Mouse (Mus musculus) frontal cortex, postnatal 14 days (tissue): ENCODE measurements around the gene Glipr1l3.
"Not testable (repeated sequence)": the region's sequence is repeated elsewhere in the genome, so short reads cannot be mapped to it uniquely, and the experiment has no call there.

Experiments used
- DNase-seq, 2 experiments: peaks; one replicate each; pipeline ENCODE4 v3.0.0; 2022; ENCODE audit warnings: low spot score in 2 of 2

The Glipr1l3 gene

DNA sequence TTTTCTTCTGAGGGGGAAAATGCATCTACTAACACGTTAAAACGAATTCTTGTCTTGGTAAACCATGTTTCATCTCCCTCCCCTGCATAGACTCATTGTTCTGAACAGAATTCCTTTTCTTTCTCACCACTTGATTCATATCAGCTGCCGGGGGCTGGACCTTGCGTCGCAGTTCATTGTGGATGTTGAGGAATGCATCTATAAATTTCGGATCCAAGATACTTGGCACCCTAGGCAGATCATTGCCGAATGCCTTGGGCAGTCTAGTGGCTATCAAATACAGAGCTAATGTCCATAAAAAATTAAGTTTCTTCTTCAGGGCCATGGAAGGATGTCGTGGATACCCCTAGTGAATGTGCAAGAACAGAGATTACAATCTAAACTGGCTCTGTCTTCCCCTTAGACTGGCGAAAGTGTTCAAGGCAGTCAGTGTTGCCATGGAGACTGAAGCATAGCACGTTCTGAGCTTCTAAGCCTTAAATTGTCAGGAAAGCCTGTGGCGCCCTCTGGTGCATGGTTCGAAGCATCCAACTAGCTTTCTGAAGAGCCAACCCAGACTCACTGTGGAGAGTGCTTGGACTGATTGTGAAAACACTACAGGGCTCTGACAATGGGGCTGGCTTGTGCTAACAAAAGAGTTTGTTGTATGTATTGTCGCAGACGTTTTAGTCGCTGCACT is at the start of gene Glipr1l3:
Gene Glipr1l3 (minus strand): TSS at position 446 of the 679 bp plus-strand sequence.
- peak; percentile 82 to 88 for DNase-seq

DNA sequence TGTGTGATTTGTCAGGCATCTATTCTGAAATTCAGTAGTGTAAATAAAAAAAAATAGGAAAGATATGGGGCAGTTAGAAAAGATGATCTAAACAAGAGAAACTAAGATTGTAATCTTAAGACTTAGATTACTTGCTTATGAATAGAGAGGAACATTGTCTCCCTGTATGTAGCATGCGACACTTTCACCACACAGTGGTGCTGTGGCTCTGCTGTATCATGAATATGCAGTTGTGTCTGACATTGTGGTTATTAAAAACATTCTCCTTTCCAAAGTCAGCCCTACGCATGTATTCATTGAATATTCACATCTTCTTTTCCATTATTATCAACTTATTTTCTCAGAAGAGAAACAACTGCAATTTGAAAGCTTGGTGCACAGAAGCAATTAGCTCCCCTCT is 43.3 kb upstream of the Glipr1l3 start:
- DNase-seq: peak; percentile 10 to 34

DNA sequence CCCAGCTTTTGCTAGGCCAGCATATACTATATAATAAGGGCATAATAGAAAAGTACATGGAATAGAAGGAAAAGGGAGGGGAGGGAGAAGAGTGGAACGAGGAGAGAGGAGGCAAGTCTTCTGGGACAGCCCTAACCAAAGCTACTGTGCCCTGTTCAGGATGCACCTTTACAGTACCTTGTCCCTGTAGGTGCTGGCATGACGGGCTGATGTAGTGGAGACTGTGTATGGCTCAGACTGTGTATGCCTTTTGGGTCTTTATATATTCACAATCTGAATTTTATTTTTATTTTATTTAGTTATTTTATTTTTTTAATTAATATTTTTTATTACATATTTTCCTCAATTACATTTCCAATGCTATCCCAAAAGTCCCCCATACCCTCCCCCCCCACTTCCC is 33.8 kb upstream of the Glipr1l3 start:
- DNase-seq: not testable (repeated sequence)

DNA sequence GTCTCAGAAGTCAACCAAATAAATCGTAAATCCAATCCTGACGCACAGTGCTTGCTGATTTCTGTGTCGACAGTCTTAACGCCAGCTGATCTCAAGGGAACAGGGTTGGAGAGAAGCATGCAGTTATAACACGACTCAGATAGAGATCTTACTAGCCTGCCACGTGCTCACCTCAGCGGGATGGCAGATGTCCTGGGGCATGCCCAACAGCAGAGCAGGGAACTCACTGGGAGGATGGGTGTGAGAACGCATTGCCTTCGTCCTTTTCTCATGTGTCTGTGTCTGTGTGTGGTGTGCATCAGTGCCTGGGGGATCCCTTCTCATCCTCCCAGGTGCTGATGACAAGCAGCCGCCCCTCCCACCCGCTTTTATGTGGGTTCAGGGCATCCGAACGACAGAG is 16.9 kb upstream of the Glipr1l3 start:
- not testable (repeated sequence) for DNase-seq

DNA sequence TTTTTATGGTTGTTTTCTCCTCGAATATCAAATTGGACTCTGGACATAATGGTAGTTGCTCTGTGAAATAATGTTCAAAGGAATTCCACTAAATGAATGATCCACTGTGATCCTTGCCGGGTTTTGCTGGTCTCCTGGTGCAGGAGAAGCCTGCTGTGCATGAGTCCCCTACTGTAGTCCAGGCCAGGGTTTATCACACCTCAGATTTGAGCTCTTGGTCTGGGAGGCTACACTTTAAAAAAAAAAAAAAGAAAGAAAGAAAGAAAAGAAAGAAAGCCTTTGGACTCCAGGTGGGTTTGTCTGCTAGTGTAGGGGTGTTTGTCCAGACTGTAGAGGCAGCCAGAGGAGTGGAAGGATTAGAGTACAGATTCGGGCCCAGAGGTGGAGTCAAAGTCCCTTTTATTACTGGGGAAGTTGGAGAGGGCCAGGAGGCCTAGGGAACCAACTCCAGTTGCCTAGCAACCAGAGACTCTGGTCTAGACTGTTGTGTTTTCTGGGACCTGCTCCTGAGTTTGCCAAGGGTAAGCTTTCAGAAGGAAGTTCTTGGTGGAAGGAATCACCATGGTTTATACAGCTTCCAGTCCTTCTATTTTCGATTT is 3.1 kb upstream of the Glipr1l3 start, which contains the start of gene Caps2:
Gene Caps2 (plus strand): TSS at position 454 of the 599 bp plus-strand sequence.
- no peak for DNase-seq

DNA sequence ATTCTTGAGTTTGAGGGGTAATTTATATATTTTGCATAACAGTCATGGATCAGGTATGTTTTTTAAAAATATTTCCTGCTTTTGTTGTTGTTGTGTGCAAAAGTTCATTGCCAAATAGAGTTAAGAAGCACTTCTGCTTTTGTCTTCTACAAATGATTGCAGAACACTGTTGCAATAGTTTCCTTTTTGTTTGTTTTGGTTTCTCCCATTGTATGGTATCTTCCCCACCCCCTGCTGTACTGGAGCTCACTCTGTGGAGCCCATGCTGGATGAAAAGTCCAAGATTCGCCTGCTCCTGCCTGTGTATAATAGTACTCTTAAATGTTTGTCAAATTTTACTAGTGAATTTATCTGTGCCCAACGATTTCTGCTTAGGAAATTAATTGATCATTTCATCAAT is 20.3 kb downstream of the Glipr1l3 start:
- no peak for DNase-seq

DNA sequence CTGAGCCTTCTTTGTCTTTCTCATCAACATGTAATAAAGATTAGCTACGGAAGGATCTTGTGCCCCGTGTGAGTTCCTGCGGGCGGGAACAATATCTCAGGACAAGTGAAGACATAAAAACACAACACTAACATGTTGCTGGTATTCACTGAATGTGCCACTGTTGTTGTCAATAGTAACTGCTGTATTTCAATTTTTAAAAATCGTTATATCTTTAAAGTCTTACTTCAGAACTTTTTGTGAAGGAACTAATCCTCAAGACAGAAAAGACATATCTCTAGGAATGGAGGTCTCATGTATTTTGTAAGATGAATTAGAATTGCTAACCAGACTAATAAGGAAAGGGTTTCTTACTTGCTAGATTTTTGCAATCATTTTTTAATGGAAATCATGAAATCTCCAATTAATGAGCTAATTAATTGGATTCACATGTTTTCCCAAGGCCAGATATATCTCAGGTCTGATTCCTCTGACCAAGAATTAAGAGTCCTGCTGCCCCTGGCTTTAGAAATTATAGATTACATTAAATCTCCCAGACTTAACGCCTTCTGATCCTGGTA is 21.2 kb downstream of the Glipr1l3 start:
- DNase-seq: no peak

DNA sequence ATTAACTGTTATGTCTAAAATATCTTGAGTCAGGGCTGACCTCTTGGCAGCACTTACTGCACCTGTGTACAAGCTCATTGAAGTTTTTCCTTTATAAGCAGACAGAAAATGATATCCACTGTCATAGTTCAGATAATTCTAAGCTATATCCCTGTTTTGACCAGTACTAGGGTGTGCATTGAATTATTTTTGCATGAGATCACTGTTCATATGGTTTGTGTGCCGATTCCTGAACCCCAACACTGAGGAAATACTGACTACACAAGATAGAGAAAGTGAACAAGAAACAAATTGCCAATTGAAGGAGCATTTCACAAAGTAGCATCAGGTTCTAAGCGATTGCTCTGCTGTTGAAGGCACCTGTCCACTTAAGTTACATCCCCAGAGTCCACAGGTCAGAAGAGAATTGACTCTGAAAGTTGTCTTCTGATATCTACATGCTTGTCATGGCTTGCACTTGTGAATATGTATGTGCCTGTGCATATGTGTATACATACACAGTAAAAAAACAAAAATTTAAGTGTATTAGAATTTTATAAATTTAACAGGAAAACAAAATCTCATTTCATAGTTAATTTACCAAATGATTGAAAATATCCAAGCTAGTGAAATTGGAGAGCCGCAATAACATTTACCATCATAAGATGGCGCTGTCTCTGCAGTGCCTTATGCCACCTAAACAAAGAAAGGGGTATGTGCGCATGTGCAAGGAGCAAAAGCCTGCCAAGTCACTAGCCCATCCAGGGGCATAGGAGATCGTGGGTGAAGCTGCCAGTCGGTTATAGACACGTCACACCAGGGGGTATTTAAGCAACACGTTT is 21.9 kb downstream of the Glipr1l3 start:
- peak in 1 of 2 experiments; percentile 16 for DNase-seq

DNA sequence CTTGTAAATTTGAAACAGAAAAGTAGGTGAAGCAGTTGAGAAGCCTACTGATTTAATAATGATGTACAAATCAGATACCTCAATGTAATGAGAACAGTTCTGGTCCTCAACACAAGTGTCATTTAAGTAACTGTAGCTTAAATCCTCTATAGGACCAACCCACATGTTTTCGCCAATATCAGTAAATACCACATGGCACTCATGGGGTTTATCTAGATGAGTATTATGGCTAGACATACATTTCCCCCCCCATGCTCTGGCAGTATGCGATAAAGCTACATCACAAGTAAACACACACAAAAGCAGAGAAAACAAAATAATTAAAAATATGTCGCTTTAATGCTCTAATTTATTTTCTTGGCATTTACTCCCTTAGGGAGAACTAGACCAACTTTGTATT is 27.9 kb downstream of the Glipr1l3 start:
- DNase-seq: no peak

DNA sequence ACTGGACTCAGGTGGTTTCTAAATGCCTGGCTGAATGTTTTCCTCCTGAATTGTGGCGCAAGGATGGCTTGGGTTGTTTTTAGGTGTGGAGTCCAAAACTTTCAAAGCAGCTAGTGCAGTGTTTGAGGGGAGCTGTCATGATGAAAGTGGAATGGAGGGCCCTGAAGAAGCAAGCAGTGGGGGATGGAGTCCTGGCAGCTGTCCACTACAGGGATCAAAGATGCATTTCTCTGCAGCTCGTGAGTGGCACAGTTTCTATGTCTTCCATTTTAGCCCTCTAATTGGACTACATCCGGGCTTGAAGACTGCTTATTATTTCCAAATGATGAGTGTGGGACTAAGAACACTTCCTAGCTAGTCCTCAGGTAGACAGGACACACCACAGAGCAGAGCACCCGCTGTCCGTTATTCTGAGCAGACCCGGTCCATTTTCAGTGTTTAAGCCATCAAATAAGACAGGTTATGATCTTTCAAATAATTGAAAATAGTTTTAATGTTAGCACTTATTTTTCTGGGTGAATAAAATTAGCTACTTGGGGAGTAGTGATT is 32.4 kb downstream of the Glipr1l3 start:
- DNase-seq: not testable (repeated sequence)

DNA sequence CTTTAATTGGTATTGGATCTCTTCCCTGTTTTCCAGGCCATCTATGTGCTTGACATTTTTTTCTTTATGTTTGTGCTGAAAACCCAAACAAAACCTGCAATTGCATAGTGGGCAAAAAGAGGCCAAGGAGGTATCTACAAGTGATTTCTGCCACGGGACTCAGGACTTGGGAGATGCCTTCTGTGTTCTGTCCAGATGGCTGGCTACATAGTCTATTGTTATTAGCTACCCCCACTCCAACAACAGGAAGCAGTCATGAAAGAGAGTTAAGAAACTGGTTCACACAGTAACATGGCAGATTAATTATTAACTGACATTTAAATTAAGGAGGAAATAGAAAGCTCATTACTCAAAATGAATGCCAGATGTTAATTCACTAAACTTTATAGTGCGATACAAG is 35.0 kb downstream of the Glipr1l3 start:
- DNase-seq: not testable (repeated sequence)

DNA sequence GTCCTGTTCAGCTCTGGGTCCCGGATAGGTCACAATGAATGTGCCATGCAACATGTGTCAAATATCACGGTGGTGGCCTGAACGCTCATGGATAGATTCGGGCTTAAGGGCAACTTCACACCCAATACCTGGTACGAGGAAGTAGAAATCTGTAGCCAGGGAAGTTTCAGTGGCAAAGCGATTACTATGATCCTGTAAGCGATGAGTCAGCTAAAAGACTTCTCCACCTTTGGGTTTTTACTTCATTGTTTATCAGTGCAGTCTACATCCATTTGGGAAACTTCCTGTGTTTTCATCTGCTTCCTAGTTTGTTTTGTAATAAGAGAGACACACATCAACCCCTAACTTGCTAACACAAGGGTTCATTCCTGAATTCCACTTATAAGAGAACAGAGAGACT is 49.7 kb downstream of the Glipr1l3 start:
- DNase-seq: no peak

DNA sequence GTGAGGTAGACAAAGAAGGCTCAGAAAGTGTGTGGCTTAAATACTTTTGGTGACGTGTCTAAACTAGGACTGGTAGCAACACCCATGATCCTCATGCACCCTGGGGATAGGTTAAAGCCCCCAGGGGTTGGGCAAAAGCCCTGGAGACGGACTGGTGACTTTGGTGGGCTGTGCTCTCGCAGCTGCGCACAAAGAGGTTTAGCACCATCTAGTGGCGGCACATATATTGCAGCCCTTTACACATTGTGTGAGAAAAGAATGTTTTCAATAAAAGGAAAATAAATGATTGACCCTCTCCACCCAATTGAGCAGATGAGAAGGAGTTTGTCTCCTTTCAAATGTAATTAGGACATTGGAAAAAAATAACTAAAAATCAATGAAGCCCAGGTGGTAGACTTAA is 54.3 kb downstream of the Glipr1l3 start:
- peak; percentile 6 to 52 for DNase-seq
